Mouse (Mus musculus) embryonic stem cell, embryonic (primary cell): Measurements from ENCODE around the gene Cpxm1.

Experiments used
- CTCF ChIA-PET, 4 experiments: fragments of 300-600 bp in 2 of 4; fragments of 350-600 bp in 2 of 4; sonication (Branson Sonifier 250); formaldehyde crosslinking; loops; one replicate each; lab custom pipeline; 2022; ENCODE audit warnings: inconsistent platforms in 2 of 4; lab: Charles Lee
- POLR2A ChIA-PET, 4 experiments: fragments of 300-600 bp in 2 of 4; fragments of 350-600 bp in 2 of 4; sonication (Branson Sonifier 250); formaldehyde crosslinking; loops; one replicate each; lab custom pipeline; 2022; ENCODE audit warnings: antibody characterized with exemption in 4 of 4, inconsistent platforms in 1 of 4; lab: Charles Lee

Cpxm1 gene

GRCm38 (mm10) chr2:130397186-130397985 is at the start of gene Cpxm1:
Gene Cpxm1, minus strand, starts transcription at chr2:130397574.
- ChIA-PET POLR2A (interaction anchor here in 3 of 4 experiments (0.6 to 3.7 kb wide), 11 partner anchors 11 to 300 kb away, joined by 3 to 18 read pairs (median 4); partner anchors contain the start of genes Ddrgk1 (in 1 of the 3), Idh3b (in 1 of the 3), Nop56 (in 1 of the 3) and Pced1a (in 1 of the 3)), CTCF (interaction anchor here in 2 of 4 experiments (0.9 to 1.0 kb wide), 2 partner anchors 15 kb away, joined by 3 to 4 read pairs; no protein-coding TSS in a partner anchor)

GRCm38 (mm10) chr2:130442162-130442561 is 44.8 kb upstream of the Cpxm1 start:
- ChIA-PET POLR2A (interaction anchor here in 3 of 4 experiments (0.9 to 1.6 kb wide), 9 partner anchors 9 to 163 kb away, joined by 3 to 8 read pairs (median 4); partner anchors contain the start of genes Mrps26 (in 1 of the 3), Pced1a (in 1 of the 3) and Vps16 (in 1 of the 3)), CTCF (interaction anchor here (0.5 to 1.8 kb wide), 13 partner anchors 9 to 482 kb away, joined by 3 to 11 read pairs (median 3); partner anchors contain the start of genes Ddrgk1 (in 1 of the 4), Mrps26 (in 1 of the 4), Pced1a (in 1 of the 4) and Vps16 (in 1 of the 4))

- ChIA-PET CTCF (no interaction called here), POLR2A (no interaction called here)
Observed at GRCm38 (mm10) chr2:130439840-130440480, 42.6 kb upstream of the Cpxm1 start.

- CTCF ChIA-PET: no interaction called here
- POLR2A ChIA-PET: no interaction called here
Observed at GRCm38 (mm10) chr2:130438861-130439260, 41.5 kb upstream of the Cpxm1 start.

GRCm38 (mm10) chr2:130436769-130437168 is 39.4 kb upstream of the Cpxm1 start:
- ChIA-PET CTCF (interaction anchor here in 3 of 4 experiments (0.6 to 1.5 kb wide), 4 partner anchors 48 to 269 kb away, joined by 3 to 5 read pairs (median 4); no protein-coding TSS in a partner anchor), POLR2A (interaction anchor here in 2 of 4 experiments (1.0 to 1.5 kb wide), 4 partner anchors 13 to 261 kb away, joined by 3 to 4 read pairs (median 3); partner anchors contain the start of genes Ddrgk1 (in 1 of the 2), Pced1a (in 1 of the 2), Slc4a11 (in 1 of the 2) and Vps16 (in 1 of the 2))

- POLR2A ChIA-PET: interaction anchor here in 3 of 4 experiments (0.8 to 1.9 kb wide), 12 partner anchors 8 to 159 kb away, joined by 3 to 8 read pairs (median 3); partner anchors contain the start of genes Pced1a (in 3 of the 3), Vps16 (in 3 of the 3), Mrps26 (in 1 of the 3) and Nop56 (in 1 of the 3)
- CTCF ChIA-PET: interaction anchor here in 3 of 4 experiments (0.6 to 2.3 kb wide), 15 partner anchors 8 to 165 kb away, joined by 3 to 11 read pairs (median 5); partner anchors contain the start of genes Pced1a (in 2 of the 3), Vps16 (in 2 of the 3) and Mrps26 (in 1 of the 3)
Observed at GRCm38 (mm10) chr2:130433152-130433551, 35.8 kb upstream of the Cpxm1 start.

GRCm38 (mm10) chr2:130432157-130432556 is 34.8 kb upstream of the Cpxm1 start:
- ChIA-PET CTCF (interaction anchor here in 3 of 4 experiments (0.6 to 2.3 kb wide), 8 partner anchors 7 to 262 kb away, joined by 3 to 10 read pairs (median 4); partner anchors contain the start of genes Pced1a (in 1 of the 3) and Vps16 (in 1 of the 3)), POLR2A (interaction anchor here in 2 of 4 experiments (0.9 to 1.9 kb wide), 4 partner anchors 9 to 156 kb away, joined by 3 to 8 read pairs (median 5); partner anchors contain the start of genes Pced1a (in 1 of the 2) and Vps16 (in 1 of the 2))

GRCm38 (mm10) chr2:130430484-130430883 is 33.1 kb upstream of the Cpxm1 start:
- POLR2A ChIA-PET: interaction anchor here in 1 of 4 experiments (1.0 kb wide), 1 partner anchor 25 kb away, joined by 3 read pairs; the partner anchor contains the start of gene Tmem239
- CTCF ChIA-PET: interaction anchor here in 1 of 4 experiments (0.8 kb wide), 1 partner anchor 19 kb away, joined by 3 read pairs; no protein-coding TSS in a partner anchor

- CTCF ChIA-PET: interaction anchor here in 1 of 4 experiments (0.8 kb wide), 1 partner anchor 19 kb away, joined by 3 read pairs; no protein-coding TSS in a partner anchor
- POLR2A ChIA-PET: interaction anchor here in 1 of 4 experiments (1.0 kb wide), 1 partner anchor 24 kb away, joined by 3 read pairs; the partner anchor contains the start of gene Tmem239
Observed at GRCm38 (mm10) chr2:130429851-130430250, 32.5 kb upstream of the Cpxm1 start.

GRCm38 (mm10) chr2:130425112-130425511 is 27.7 kb upstream of the Cpxm1 start:
- CTCF ChIA-PET: interaction anchor here in 3 of 4 experiments (0.6 to 2.5 kb wide), 7 partner anchors 8 to 139 kb away, joined by 3 to 10 read pairs (median 5); partner anchors contain the start of gene Mrps26 (in 1 of the 3)
- POLR2A ChIA-PET: interaction anchor here in 3 of 4 experiments (0.6 to 4.2 kb wide), 20 partner anchors 8 to 837 kb away, joined by 3 to 28 read pairs (median 4); partner anchors contain the start of genes Nop56 (in 2 of the 3), Ddrgk1 (in 1 of the 3), Idh3b (in 1 of the 3) and Mrps26 (in 1 of the 3)

- CTCF ChIA-PET: interaction anchor here (0.5 to 2.5 kb wide), 18 partner anchors 9 to 1900 kb away, joined by 3 to 10 read pairs (median 3); partner anchors contain the start of gene Mrps26 (in 1 of the 4)
- POLR2A ChIA-PET: interaction anchor here (0.7 to 4.2 kb wide), 46 partner anchors 8 to 836 kb away, joined by 3 to 28 read pairs (median 4); partner anchors contain the start of genes Mrps26 (in 3 of the 4), Nop56 (in 3 of the 4), Ddrgk1 (in 2 of the 4) and Ebf4 (in 2 of the 4)
Observed at GRCm38 (mm10) chr2:130424126-130424853, 26.9 kb upstream of the Cpxm1 start, which contains the start of the genes Vps16 and Pced1a. Gene Vps16, plus strand, starts transcription at chr2:130424339. Gene Pced1a, minus strand, starts transcription at chr2:130424701.

GRCm38 (mm10) chr2:130423397-130424125 is 26.2 kb upstream of the Cpxm1 start:
- POLR2A ChIA-PET: interaction anchor here (0.7 to 4.2 kb wide), 45 partner anchors 9 to 836 kb away, joined by 3 to 28 read pairs (median 5); partner anchors contain the start of genes Mrps26 (in 3 of the 4), Ddrgk1 (in 2 of the 4), Ebf4 (in 2 of the 4) and Nop56 (in 2 of the 4)
- CTCF ChIA-PET: interaction anchor here in 3 of 4 experiments (0.7 to 2.8 kb wide), 14 partner anchors 9 to 1899 kb away, joined by 3 to 10 read pairs (median 4); partner anchors contain the start of gene Mrps26 (in 1 of the 3)

GRCm38 (mm10) chr2:130421781-130422620 is 24.6 kb upstream of the Cpxm1 start:
- CTCF ChIA-PET: interaction anchor here in 3 of 4 experiments (0.7 to 2.8 kb wide), 7 partner anchors 7 to 60 kb away, joined by 3 to 10 read pairs (median 3); no protein-coding TSS in a partner anchor
- POLR2A ChIA-PET: interaction anchor here in 3 of 4 experiments (0.6 to 4.2 kb wide), 24 partner anchors 10 to 1374 kb away, joined by 3 to 28 read pairs (median 4); partner anchors contain the start of genes Mrps26 (in 3 of the 3), Ddrgk1 (in 1 of the 3), Idh3b (in 1 of the 3) and Nop56 (in 1 of the 3)
